12 mouse cellular contexts compared by ENCODE assay signal in genomic region chr3:133411768-133412167, GRCm38 (mm10).
"Had no signal": no experiment of that assay in that cellular context is flagged by ENCODE, and none has a peak within 500 bp of the region (broad histone marks: within the 10 kb centered on the region; RNA-seq: fewer than 3 reads in every experiment).

No protein-coding gene starts in this region.

- H3K27ac ChIP-seq: kidney, postnatal 0 days; limb, embryonic 12.5 days; liver, embryonic 14.5 days; midbrain, embryonic 13.5 days; neural tube, embryonic 12.5 days; stomach, postnatal 0 days had no signal

- H3K4me3 ChIP-seq: limb, embryonic 12.5 days; midbrain, embryonic 13.5 days; myocyte; neural tube, embryonic 12.5 days had no signal

- DNase-seq: kidney, adult 9 months; kidney, postnatal 36 days; layer of hippocampus, adult 9-11 months; layer of hippocampus, postnatal 36 days; lung, adult 18-20 months had no signal
